17 mouse cellular contexts compared by ENCODE assay signal in genomic region chr5:118534407-118534921, GRCm38 (mm10). TPM values are rescaled to one million over a fixed set of nuclear protein-coding genes. Genes with fewer than 3 reads are reported as not detected.
DNase-seq lines count a peak whose midpoint lies in the region; ATAC-seq lines count a peak whose summit lies in the region.
"Had no signal": no experiment of that assay in that cellular context is flagged by ENCODE, and none has a peak within 500 bp of the region (broad histone marks: within the 10 kb centered on the region; RNA-seq: fewer than 3 reads in every experiment).

No protein-coding gene starts in this region.

- H3K4me2 ChIP-seq in kidney, embryonic 15.5 days: no peak overlapping the region
- no peak overlapping the region; the same call in 1 of the 2 replicates for H3K4me2 ChIP-seq in embryonic facial prominence, embryonic 15.5 days (replicated peaks)
- peak overlapping the region; percentile 8; the same call in 1 of the 2 replicates for H3K4me2 ChIP-seq in limb, embryonic 15.5 days
- H3K4me2 ChIP-seq: forebrain, embryonic 12.5 days; midbrain, embryonic 15.5 days had no signal

- 54% methylated on average over 9 of the region's 9 CpGs for WGBS in kidney, embryonic 15.5 days
- 29% methylated on average over 9 of the region's 9 CpGs for WGBS in embryonic facial prominence, embryonic 15.5 days
- 22% methylated on average over 9 of the region's 9 CpGs for WGBS in limb, embryonic 15.5 days

- no peak for ATAC-seq in kidney, embryonic 15.5 days (replicated peaks; ENCODE audit: low FRiP score)
- ATAC-seq in embryonic facial prominence, embryonic 15.5 days (ENCODE audit: insufficient number of reproducible peaks, low FRiP score, low TSS enrichment, low read depth): no peak
- peak; percentile 30; the same call in 1 of the 2 replicates for ATAC-seq in limb, embryonic 15.5 days (ENCODE audit: insufficient number of reproducible peaks, low FRiP score, low TSS enrichment, low read depth)
- ATAC-seq: hindbrain, embryonic 16.5 days; midbrain, embryonic 15.5 days had no signal

- H3K27me3 ChIP-seq in kidney, embryonic 15.5 days: peaks cover 13% of the 10 kb centered on the region; the same call in 1 of the 2 replicates
- H3K27me3 ChIP-seq in embryonic facial prominence, embryonic 15.5 days: no peaks in the 10 kb centered on the region
- no peaks in the 10 kb centered on the region for H3K27me3 ChIP-seq in limb, embryonic 15.5 days
- H3K27me3 ChIP-seq: midbrain, embryonic 15.5 days had no signal

- no peaks in the 10 kb centered on the region for H3K36me3 ChIP-seq in kidney, embryonic 15.5 days
- no peaks in the 10 kb centered on the region for H3K36me3 ChIP-seq in embryonic facial prominence, embryonic 15.5 days
- no peaks in the 10 kb centered on the region for H3K36me3 ChIP-seq in limb, embryonic 15.5 days
- H3K36me3 ChIP-seq: forebrain, embryonic 12.5 days; midbrain, embryonic 15.5 days had no signal

- no peaks in the 10 kb centered on the region for H3K9me3 ChIP-seq in kidney, embryonic 15.5 days (replicated peaks)
- no peaks in the 10 kb centered on the region for H3K9me3 ChIP-seq in embryonic facial prominence, embryonic 15.5 days (replicated peaks)
- no peaks in the 10 kb centered on the region for H3K9me3 ChIP-seq in limb, embryonic 15.5 days
- H3K9me3 ChIP-seq: forebrain, embryonic 12.5 days; midbrain, embryonic 15.5 days had no signal

- H3K27ac ChIP-seq in kidney, embryonic 15.5 days: 0 out of 2 replicates have a peak overlapping the region, but pooled peaks have one; percentile 9
- peak overlapping the region; percentile 83 for H3K27ac ChIP-seq in embryonic facial prominence, embryonic 15.5 days (replicated peaks)
- peak overlapping the region; percentile 85 for H3K27ac ChIP-seq in limb, embryonic 15.5 days
- H3K27ac ChIP-seq: forebrain, embryonic 12.5 days; midbrain, embryonic 15.5 days had no signal

- no peak overlapping the region for H3K9ac ChIP-seq in kidney, embryonic 15.5 days
- no peak overlapping the region for H3K9ac ChIP-seq in embryonic facial prominence, embryonic 15.5 days
- no peak overlapping the region for H3K9ac ChIP-seq in limb, embryonic 15.5 days
- H3K9ac ChIP-seq: forebrain, embryonic 12.5 days; midbrain, embryonic 15.5 days had no signal

- no peak overlapping the region for H3K4me3 ChIP-seq in kidney, embryonic 15.5 days (replicated peaks)
- no peak overlapping the region for H3K4me3 ChIP-seq in embryonic facial prominence, embryonic 15.5 days (replicated peaks)
- no peak overlapping the region for H3K4me3 ChIP-seq in limb, embryonic 15.5 days
- H3K4me3 ChIP-seq: forebrain, embryonic 12.5 days; midbrain, embryonic 15.5 days; myocyte had no signal

- no peak for DNase-seq in kidney, adult 18-20 months
- DNase-seq in brain, adult 2 months (ENCODE audit: low read depth, low spot score): peak; percentile 22
- DNase-seq in layer of hippocampus, postnatal 10 days (ENCODE audit: low spot score in 2 of 2): no peak
- DNase-seq in cerebellum, adult 8-10 months: no peak
- DNase-seq: cerebellum, adult 9-10 months; kidney, adult 9 months; layer of hippocampus, adult 9-11 months; liver; right cerebral cortex, postnatal 25 days; thymus, postnatal 14 days had no signal

- peaks cover 36% of the 10 kb centered on the region for H3K4me1 ChIP-seq in kidney, embryonic 15.5 days
- peaks cover 46% of the 10 kb centered on the region for H3K4me1 ChIP-seq in embryonic facial prominence, embryonic 15.5 days
- peaks cover 61% of the 10 kb centered on the region for H3K4me1 ChIP-seq in limb, embryonic 15.5 days

RNA-seq across cellular contexts. Expression of gene Med13l, which starts 26.0 kb away (rescaled TPM):
- 8.5 and 10.2 TPM in 2 replicates for polyA plus RNA-seq in kidney, embryonic 15.5 days (2015; fragmentation: Nextera tagmentation; extraction: Ambion mirVana)
- 14.8 and 15.0 TPM in 2 replicates for polyA plus RNA-seq in embryonic facial prominence, embryonic 15.5 days (2015; fragmentation: Nextera tagmentation; extraction: Ambion mirVana)
- polyA plus RNA-seq in limb, embryonic 15.5 days (2015; fragmentation: Nextera tagmentation; extraction: Ambion mirVana): 14.3 and 16.5 TPM in 2 replicates
- total RNA-seq in layer of hippocampus, postnatal 10 days (2021): 10 to 100 TPM; 63.1 to 64.4 TPM

Comparison
In these comparisons a context has a peak if more than half of its experiments do, and no peak if none do; other contexts are left out.
1. H3K27ac ChIP-seq: peak in every context shown above with its lines; median percentile 85 in limb, embryonic 15.5 days; 83 in embryonic facial prominence, embryonic 15.5 days; 9 in kidney, embryonic 15.5 days.